Comparison of ENCODE assay signal across 15 mouse cellular contexts in genomic region chr6:77373132-77373531, GRCm38 (mm10).
DNase-seq lines count a peak whose midpoint lies in the region; ATAC-seq lines count a peak whose summit lies in the region.
"Had no signal": no experiment of that assay in that cellular context is flagged by ENCODE, and none has a peak within 500 bp of the region (broad histone marks: within the 10 kb centered on the region; RNA-seq: fewer than 3 reads in every experiment).

No protein-coding gene starts in this region.

- H3K9ac ChIP-seq in heart, embryonic 11.5 days (ENCODE audit: low read depth, low read length): no peak overlapping the region
- H3K9ac ChIP-seq: forebrain, embryonic 12.5 days; hindbrain, embryonic 14.5 days had no signal

- no peaks in the 10 kb centered on the region for H3K27me3 ChIP-seq in heart, embryonic 11.5 days (ENCODE audit: control insufficient read depth, insufficient read depth, low read length)
- H3K27me3 ChIP-seq: forebrain, embryonic 12.5 days had no signal

- H3K9me3 ChIP-seq in heart, embryonic 11.5 days (replicated peaks; ENCODE audit: control insufficient read depth, low read length): no peaks in the 10 kb centered on the region
- H3K9me3 ChIP-seq: forebrain, embryonic 12.5 days had no signal

- intact Hi-C loops in heart, postnatal 25 days (cut with DNase I): no loop called here
- intact Hi-C loops in left cerebral cortex, postnatal 25 days (cut with DNase I): no loop called here
- intact Hi-C loops in left cerebral cortex, postnatal 36 days (cut with DNase I): no loop called here
- intact Hi-C loops in gastrocnemius, postnatal 36 days (cut with DNase I): no loop called here

- no peaks in the 10 kb centered on the region for H3K4me1 ChIP-seq in heart, embryonic 11.5 days (ENCODE audit: control insufficient read depth, insufficient read depth, low read length)
- H3K4me1 ChIP-seq: forebrain, embryonic 12.5 days had no signal

- DNase-seq in adrenal gland, postnatal 10 days: peak; percentile 4
- DNase-seq in adrenal gland, adult 2 months: no peak
- DNase-seq in heart, postnatal 25 days (ENCODE audit: low spot score): no peak
- peak; percentile 14 to 30 for DNase-seq in left cerebral cortex, postnatal 25 days (ENCODE audit: low spot score in 2 of 2)
- no peak for DNase-seq in left cerebral cortex, postnatal 36 days (ENCODE audit: low spot score in 2 of 2)
- peak; percentile 26 for DNase-seq in MN1 (ENCODE audit: low spot score)
- no peak for DNase-seq in gastrocnemius, postnatal 36 days
- DNase-seq: gastrocnemius, postnatal 10 days; spleen, adult 18-20 months; thymus, adult 2 months had no signal

- H3K4me2 ChIP-seq in heart, embryonic 11.5 days: no peak overlapping the region
- H3K4me2 ChIP-seq: forebrain, embryonic 12.5 days; hindbrain, embryonic 14.5 days had no signal

- WGBS in heart, embryonic 11.5 days (ENCODE audit: insufficient replicate concordance): 54% methylated on average over 5 of the region's 5 CpGs

- H3K36me3 ChIP-seq in heart, embryonic 11.5 days (ENCODE audit: control insufficient read depth, insufficient read depth, low read length): no peaks in the 10 kb centered on the region
- H3K36me3 ChIP-seq: forebrain, embryonic 12.5 days had no signal

- H3K4me3 ChIP-seq in heart, embryonic 11.5 days (ENCODE audit: low read depth, low read length): no peak overlapping the region
- H3K4me3 ChIP-seq: forebrain, embryonic 12.5 days; left cerebral cortex, adult 2 months; myocyte had no signal

- 0 out of 2 replicates have a peak, but pooled peaks have one; percentile 22 for ATAC-seq in heart, embryonic 11.5 days (replicated peaks; ENCODE audit: insufficient number of reproducible peaks, low FRiP score, low TSS enrichment)

- H3K27ac ChIP-seq in heart, embryonic 11.5 days (ENCODE audit: low read depth, low read length): no peak overlapping the region
- H3K27ac ChIP-seq: forebrain, embryonic 12.5 days; hindbrain, embryonic 14.5 days; left cerebral cortex, adult 2 months had no signal

Comparison
In these comparisons a context has a peak if more than half of its experiments do, and no peak if none do; other contexts are left out.
1. DNase-seq: peak in adrenal gland, postnatal 10 days (single experiment), left cerebral cortex, postnatal 25 days (2 of 2) and MN1 (single experiment); none in adrenal gland, adult 2 months (single experiment), heart, postnatal 25 days (single experiment), left cerebral cortex, postnatal 36 days (0 of 2) and gastrocnemius, postnatal 36 days (0 of 2).